16 mouse cellular contexts compared by ENCODE assay signal in the genomic region with DNA sequence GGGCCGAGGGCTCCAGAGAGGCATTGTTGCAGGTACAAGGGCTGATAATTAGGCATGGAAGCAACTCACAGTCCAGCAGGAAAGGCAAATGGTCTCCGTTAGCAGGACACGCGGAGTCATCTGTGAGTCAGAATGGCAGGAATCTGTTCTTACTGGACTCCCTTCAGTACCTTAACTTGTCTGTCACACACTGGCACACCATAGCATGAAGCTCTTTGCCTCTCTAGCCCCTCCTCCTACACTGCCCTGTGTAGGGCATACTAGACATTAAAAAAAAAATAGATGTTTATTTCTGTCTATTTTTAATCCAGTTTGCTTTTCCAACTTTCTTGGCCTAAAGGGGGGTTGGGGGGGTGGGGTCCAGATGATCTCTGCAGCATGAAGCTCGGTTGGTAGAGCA.
DNase-seq lines count a peak whose midpoint lies in the region; ATAC-seq and TF ChIP-seq lines count a peak whose summit lies in the region.
"Had no signal": no experiment of that assay in that cellular context is flagged by ENCODE, and none has a peak within 500 bp of the region (broad histone marks: within the 10 kb centered on the region; RNA-seq: fewer than 3 reads in every experiment).

No protein-coding gene starts in this region.

- ATAC-seq in midbrain, embryonic 12.5 days (ENCODE audit: low FRiP score, low read depth), result no peak
- ATAC-seq in midbrain, postnatal 0 days (ENCODE audit: low FRiP score), result no peak
- peak; percentile 63 for ATAC-seq in forebrain, embryonic 14.5 days
- ATAC-seq in hindbrain, embryonic 13.5 days (ENCODE audit: low FRiP score), result peak; percentile 52; the same call in 1 of the 2 replicates
- peak; percentile 74 for ATAC-seq in neural tube, embryonic 13.5 days (ENCODE audit: low read depth)
- ATAC-seq: intestine, embryonic 16.5 days had no signal

- DNase-seq in midbrain, postnatal 0 days (ENCODE audit: low spot score), result no peak
- no peak for DNase-seq in forebrain, embryonic 14.5 days (ENCODE audit: low spot score)
- DNase-seq in thymus, postnatal 14 days, result no peak
- DNase-seq in gastrocnemius, postnatal 14 days, result no peak
- DNase-seq: cerebellum, adult 9-10 months; gastrocnemius, postnatal 25 days; layer of hippocampus, postnatal 36 days; lung, adult 18-20 months; lung, postnatal 4 days; right cerebral cortex, postnatal 4 days had no signal

- no peaks in the 10 kb centered on the region for H3K9me3 ChIP-seq in midbrain, embryonic 12.5 days
- no peaks in the 10 kb centered on the region for H3K9me3 ChIP-seq in midbrain, postnatal 0 days (ENCODE audit: low read length)
- H3K9me3 ChIP-seq in forebrain, embryonic 14.5 days (replicated peaks; ENCODE audit: control insufficient read depth, low read length), result no peaks in the 10 kb centered on the region
- H3K9me3 ChIP-seq in hindbrain, embryonic 13.5 days, result no peaks in the 10 kb centered on the region
- H3K9me3 ChIP-seq in neural tube, embryonic 13.5 days, result no peaks in the 10 kb centered on the region
- H3K9me3 ChIP-seq: heart, embryonic 12.5 days; kidney, embryonic 15.5 days had no signal

- intact Hi-C loops in gastrocnemius, postnatal 14 days (cut with DNase I; ENCODE audit: low total_unique reads), result no loop called here

- WGBS in midbrain, embryonic 12.5 days, result 53% methylated on average over 5 of the region's 5 CpGs
- 45% methylated on average over 5 of the region's 5 CpGs for WGBS in midbrain, postnatal 0 days
- WGBS in forebrain, embryonic 14.5 days, result 10% methylated on average over 5 of the region's 5 CpGs
- WGBS in hindbrain, embryonic 13.5 days, result 18% methylated on average over 5 of the region's 5 CpGs
- WGBS in neural tube, embryonic 13.5 days, result 9% methylated on average over 5 of the region's 5 CpGs

- H3K4me1 ChIP-seq in midbrain, embryonic 12.5 days, result peaks cover 9% of the 10 kb centered on the region
- no peaks in the 10 kb centered on the region for H3K4me1 ChIP-seq in midbrain, postnatal 0 days (ENCODE audit: insufficient read depth, low read length)
- H3K4me1 ChIP-seq in forebrain, embryonic 14.5 days (ENCODE audit: control insufficient read depth, insufficient read depth, low read length), result peaks cover 4% of the 10 kb centered on the region; the same call in 1 of the 2 replicates
- H3K4me1 ChIP-seq in hindbrain, embryonic 13.5 days (replicated peaks), result peaks cover 38% of the 10 kb centered on the region
- peaks cover 60% of the 10 kb centered on the region for H3K4me1 ChIP-seq in neural tube, embryonic 13.5 days (replicated peaks)
- H3K4me1 ChIP-seq: kidney, embryonic 15.5 days had no signal

- no peak overlapping the region for H3K9ac ChIP-seq in midbrain, embryonic 12.5 days (replicated peaks)
- H3K9ac ChIP-seq in midbrain, postnatal 0 days (replicated peaks; ENCODE audit: low read length, poor library complexity, severe bottlenecking), result no peak overlapping the region
- no peak overlapping the region for H3K9ac ChIP-seq in forebrain, embryonic 14.5 days (ENCODE audit: low read length)
- H3K9ac ChIP-seq in hindbrain, embryonic 13.5 days, result no peak overlapping the region
- no peak overlapping the region for H3K9ac ChIP-seq in neural tube, embryonic 13.5 days
- H3K9ac ChIP-seq: heart, embryonic 12.5 days; kidney, embryonic 15.5 days had no signal

- no peak for TF ChIP-seq CTCF in midbrain, postnatal 0 days (IDR thresholded peaks at IDR 0.05)

- no peak overlapping the region for H3K4me2 ChIP-seq in midbrain, embryonic 12.5 days (replicated peaks)
- H3K4me2 ChIP-seq in midbrain, postnatal 0 days (ENCODE audit: low read depth, low read length, poor library complexity, severe bottlenecking), result no peak overlapping the region
- no peak overlapping the region for H3K4me2 ChIP-seq in forebrain, embryonic 14.5 days (ENCODE audit: low read length)
- peak overlapping the region; percentile 32 for H3K4me2 ChIP-seq in hindbrain, embryonic 13.5 days
- peak overlapping the region; percentile 32 for H3K4me2 ChIP-seq in neural tube, embryonic 13.5 days
- H3K4me2 ChIP-seq: heart, embryonic 12.5 days; kidney, embryonic 15.5 days had no signal

- peak overlapping the region; percentile 25; the same call in 1 of the 2 replicates for H3K27ac ChIP-seq in midbrain, embryonic 12.5 days (replicated peaks)
- H3K27ac ChIP-seq in midbrain, postnatal 0 days (ENCODE audit: low read depth, low read length), result no peak overlapping the region
- H3K27ac ChIP-seq in forebrain, embryonic 14.5 days (ENCODE audit: low read depth, low read length), result no peak overlapping the region
- peak overlapping the region; percentile 66 for H3K27ac ChIP-seq in hindbrain, embryonic 13.5 days
- H3K27ac ChIP-seq in neural tube, embryonic 13.5 days (replicated peaks), result peak overlapping the region; percentile 75
- H3K27ac ChIP-seq: kidney, embryonic 15.5 days had no signal

- no peaks in the 10 kb centered on the region for H3K36me3 ChIP-seq in midbrain, embryonic 12.5 days
- no peaks in the 10 kb centered on the region for H3K36me3 ChIP-seq in midbrain, postnatal 0 days (ENCODE audit: insufficient read depth, low read length)
- no peaks in the 10 kb centered on the region for H3K36me3 ChIP-seq in forebrain, embryonic 14.5 days (ENCODE audit: control insufficient read depth, insufficient read depth, low read length)
- H3K36me3 ChIP-seq in hindbrain, embryonic 13.5 days, result no peaks in the 10 kb centered on the region
- no peaks in the 10 kb centered on the region for H3K36me3 ChIP-seq in neural tube, embryonic 13.5 days
- H3K36me3 ChIP-seq: heart, embryonic 12.5 days; kidney, embryonic 15.5 days had no signal

- H3K27me3 ChIP-seq in midbrain, embryonic 12.5 days, result peaks cover 2% of the 10 kb centered on the region; the same call in 1 of the 2 replicates
- H3K27me3 ChIP-seq in midbrain, postnatal 0 days (ENCODE audit: insufficient read depth, low read length), result no peaks in the 10 kb centered on the region
- H3K27me3 ChIP-seq in forebrain, embryonic 14.5 days (replicated peaks; ENCODE audit: control insufficient read depth, insufficient read depth, low read length), result peaks cover 70% of the 10 kb centered on the region
- H3K27me3 ChIP-seq in hindbrain, embryonic 13.5 days, result no peaks in the 10 kb centered on the region
- no peaks in the 10 kb centered on the region for H3K27me3 ChIP-seq in neural tube, embryonic 13.5 days
- H3K27me3 ChIP-seq: heart, embryonic 12.5 days; kidney, embryonic 15.5 days had no signal

- no peak overlapping the region for H3K4me3 ChIP-seq in midbrain, embryonic 12.5 days
- no peak overlapping the region for H3K4me3 ChIP-seq in midbrain, postnatal 0 days (ENCODE audit: low read depth, low read length)
- no peak overlapping the region for H3K4me3 ChIP-seq in forebrain, embryonic 14.5 days (ENCODE audit: low read depth, low read length)
- no peak overlapping the region for H3K4me3 ChIP-seq in hindbrain, embryonic 13.5 days
- H3K4me3 ChIP-seq in neural tube, embryonic 13.5 days, result no peak overlapping the region
- H3K4me3 ChIP-seq: heart, embryonic 12.5 days; kidney, embryonic 15.5 days had no signal

Comparison
In these comparisons a context has a peak if more than half of its experiments do, and no peak if none do; other contexts are left out.
1. H3K27ac ChIP-seq: peak in midbrain, embryonic 12.5 days (single experiment), hindbrain, embryonic 13.5 days (single experiment) and neural tube, embryonic 13.5 days (single experiment); none in midbrain, postnatal 0 days (single experiment) and forebrain, embryonic 14.5 days (single experiment).
2. ATAC-seq: peak in forebrain, embryonic 14.5 days (single experiment), hindbrain, embryonic 13.5 days (single experiment) and neural tube, embryonic 13.5 days (single experiment); none in midbrain, embryonic 12.5 days (single experiment) and midbrain, postnatal 0 days (single experiment).
3. H3K4me2 ChIP-seq: peak in hindbrain, embryonic 13.5 days (single experiment) and neural tube, embryonic 13.5 days (single experiment); none in midbrain, embryonic 12.5 days (single experiment), midbrain, postnatal 0 days (single experiment) and forebrain, embryonic 14.5 days (single experiment).